Mouse (Mus musculus) kidney, postnatal 0 days (tissue): ENCODE measurements around the gene Olfr845. TPM values are rescaled to one million over a fixed set of nuclear protein-coding genes. Genes with fewer than 3 reads are reported as not detected.

Source experiments
- ATAC-seq: fragments of 200-750 bp; cut with Nextera tagmentation; replicated peaks from 2 replicates; pipeline ENCODE4 v1.8.0; 2017; ENCODE audit warnings: low read depth, moderate number of reproducible peaks, moderate TSS enrichment, moderate library complexity; ENCODE audit not compliant: low FRiP score
- DNase-seq: peaks from one replicate; pipeline ENCODE4 v3.0.0-alpha.2; 2016; ENCODE audit warnings: low spot score
- H3K27ac ChIP-seq: fragments of 300-500 bp; sonication (generic); 2 replicates; pipeline ENCODE4 v1.5.1; 2014; ENCODE audit warnings: mild to moderate bottlenecking
- H3K27me3 ChIP-seq: fragments of 300-500 bp; sonication (generic); 2 replicates; pipeline ENCODE4 v1.6.1; 2014; ENCODE audit warnings: low read length, mixed read lengths; ENCODE audit not compliant: insufficient read depth
- H3K36me3 ChIP-seq: fragments of 300-500 bp; sonication (generic); 2 replicates; pipeline ENCODE4 v1.6.1; 2014; ENCODE audit warnings: low read length, mixed read lengths; ENCODE audit not compliant: insufficient read depth
- H3K4me1 ChIP-seq: fragments of 300-500 bp; sonication (generic); replicated peaks from 2 replicates; pipeline ENCODE4 v1.6.1; 2014; ENCODE audit warnings: antibody characterized with exemption, low read length, mixed read lengths; ENCODE audit not compliant: insufficient read depth
- H3K4me2 ChIP-seq: fragments of 300-500 bp; sonication (generic); 2 replicates; pipeline ENCODE4 v1.6.1; 2014; ENCODE audit warnings: mild to moderate bottlenecking, low read length, moderate library complexity, mixed read lengths
- H3K4me3 ChIP-seq: fragments of 300-500 bp; sonication (generic); replicated peaks from 2 replicates; pipeline ENCODE4 v1.5.1; 2014; ENCODE audit warnings: low read depth, low read length
- H3K9ac ChIP-seq: fragments of 300-500 bp; sonication (generic); 2 replicates; pipeline ENCODE4 v1.6.1; 2014; ENCODE audit warnings: low read depth, low read length
- H3K9me3 ChIP-seq: fragments of 300-500 bp; sonication (generic); replicated peaks from 2 replicates; pipeline ENCODE4 v1.6.1; 2016; ENCODE audit warnings: low read length, inconsistent platforms, mixed read lengths
- CTCF ChIP-seq: IDR thresholded peaks from 2 replicates; pipeline ENCODE4 v1.5.1; 2016; ENCODE audit warnings: antibody characterized with exemption, low read depth, mild to moderate bottlenecking, moderate library complexity
- WGBS: fragments of 180-500 bp; shearing (Covaris S2); extraction: QIAGEN DNeasy Blood & Tissue Kit; methylation state at CpG from one replicate; pipeline ENCODE4 v1.1.7; 2014; 5-methylcytosine and 5-hydroxymethylcytosine counted together
- polyA plus RNA-seq: library from polyadenylated mRNA; unstranded; fragments of >200 nt; fragmentation: Nextera tagmentation; extraction: Ambion mirVana; gene quantifications from 2 replicates; pipeline ENCODE4 v1.2.1, GENCODE M21; 2015

Gene Olfr845
- not detected in 2 replicates for polyA plus RNA-seq

DNA sequence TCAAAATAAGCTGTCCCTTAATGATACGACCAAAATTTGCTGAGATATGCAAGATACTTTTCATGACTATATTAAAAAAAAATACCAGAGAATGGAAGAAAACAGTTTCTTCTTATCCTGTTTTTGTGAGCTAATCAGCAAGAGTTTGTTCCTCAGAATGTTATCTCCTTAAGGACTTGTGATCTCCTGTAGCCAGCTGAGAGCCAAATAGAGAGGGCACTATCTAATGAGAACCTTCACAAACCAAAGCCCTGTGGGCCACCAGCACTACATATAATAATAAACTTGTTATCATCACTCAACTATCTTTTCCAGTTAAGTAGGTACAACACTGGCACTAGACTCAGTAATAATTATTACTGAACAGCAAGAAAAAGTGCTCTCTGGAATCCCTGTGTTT lies at the start of gene Olfr845:
Gene Olfr845 (plus strand): TSS at position 301 of the 400 bp plus-strand sequence.
- DNase-seq, result no peak
- no peaks in the 10 kb centered on the region for H3K4me1 ChIP-seq
- ATAC-seq, result no peak
- no peak within 1 kb of the TSS for H3K9ac ChIP-seq
- no peak within 1 kb of the TSS for H3K4me2 ChIP-seq
- no peaks in the 10 kb centered on the region for H3K27me3 ChIP-seq
- H3K36me3 ChIP-seq, result no peaks in the 10 kb centered on the region
- no peak for TF ChIP-seq CTCF
- no peaks in the 10 kb centered on the region for H3K9me3 ChIP-seq
- no peak within 1 kb of the TSS for H3K27ac ChIP-seq
- WGBS, result 56% methylated on average over 1 of the region's 1 CpGs
- no peak within 1 kb of the TSS for H3K4me3 ChIP-seq

DNA sequence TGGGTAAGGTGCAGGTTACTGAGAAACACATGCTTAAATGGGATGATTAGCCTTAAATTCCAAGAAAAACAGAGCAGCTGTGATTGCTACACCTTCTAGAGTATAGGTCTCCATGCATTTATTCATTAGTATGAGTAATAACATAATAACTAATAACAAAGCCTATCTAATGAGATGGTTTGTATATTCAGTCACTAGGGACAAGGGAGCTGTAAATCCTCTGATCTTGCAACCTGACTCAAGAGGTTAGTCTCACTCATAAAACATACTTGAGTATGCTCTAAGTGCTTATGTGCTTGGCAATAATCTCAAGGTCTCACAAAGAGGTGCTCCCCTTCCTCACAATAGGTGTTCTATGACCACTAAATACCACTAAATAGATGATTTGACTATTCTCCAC lies 20.2 kb upstream of the Olfr845 start, which contains the start of gene Olfr844:
Gene Olfr844 (plus strand): TSS at position 301 of the 400 bp plus-strand sequence.
- H3K4me3 ChIP-seq, result no peak within 1 kb of the TSS
- no peak within 1 kb of the TSS for H3K4me2 ChIP-seq
- H3K9me3 ChIP-seq, result no peaks in the 10 kb centered on the region
- DNase-seq (no peak), ATAC-seq (no peak)
- no peak within 1 kb of the TSS for H3K27ac ChIP-seq
- no peak for TF ChIP-seq CTCF
- H3K9ac ChIP-seq, result no peak within 1 kb of the TSS
- H3K4me1 ChIP-seq, result no peaks in the 10 kb centered on the region
- H3K36me3 ChIP-seq, result no peaks in the 10 kb centered on the region
- no peaks in the 10 kb centered on the region for H3K27me3 ChIP-seq

DNA sequence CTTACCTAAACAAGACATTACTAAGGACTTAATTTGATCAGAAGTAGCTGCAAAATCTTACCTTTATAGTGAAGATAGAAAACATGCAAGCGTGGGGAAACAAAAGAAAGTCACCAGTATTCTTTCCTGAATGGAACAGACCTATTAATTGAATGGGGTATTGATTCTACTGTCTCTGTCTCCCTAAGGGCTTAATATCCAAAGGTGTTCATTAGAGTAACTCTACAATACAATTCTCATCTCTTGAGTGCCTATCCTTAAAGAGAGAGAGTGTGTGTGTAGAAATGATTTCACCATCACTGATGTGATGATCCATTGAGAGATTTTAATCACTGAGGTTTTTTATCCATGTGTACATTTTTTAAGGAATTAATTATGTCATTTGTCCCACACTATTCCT lies 27.6 kb downstream of the Olfr845 start, which contains the start of gene Olfr846:
Gene Olfr846 (minus strand): TSS at position 101 of the 400 bp plus-strand sequence.
- TF ChIP-seq CTCF, result no peak
- H3K27me3 ChIP-seq, result no peaks in the 10 kb centered on the region
- H3K36me3 ChIP-seq, result no peaks in the 10 kb centered on the region
- no peak within 1 kb of the TSS for H3K9ac ChIP-seq
- 62% methylated on average over 1 of the region's 1 CpGs for WGBS
- ATAC-seq (no peak), DNase-seq (no peak)
- no peak within 1 kb of the TSS for H3K4me3 ChIP-seq
- no peak within 1 kb of the TSS for H3K27ac ChIP-seq
- no peak within 1 kb of the TSS for H3K4me2 ChIP-seq
- H3K9me3 ChIP-seq, result no peaks in the 10 kb centered on the region
- H3K4me1 ChIP-seq, result no peaks in the 10 kb centered on the region

DNA sequence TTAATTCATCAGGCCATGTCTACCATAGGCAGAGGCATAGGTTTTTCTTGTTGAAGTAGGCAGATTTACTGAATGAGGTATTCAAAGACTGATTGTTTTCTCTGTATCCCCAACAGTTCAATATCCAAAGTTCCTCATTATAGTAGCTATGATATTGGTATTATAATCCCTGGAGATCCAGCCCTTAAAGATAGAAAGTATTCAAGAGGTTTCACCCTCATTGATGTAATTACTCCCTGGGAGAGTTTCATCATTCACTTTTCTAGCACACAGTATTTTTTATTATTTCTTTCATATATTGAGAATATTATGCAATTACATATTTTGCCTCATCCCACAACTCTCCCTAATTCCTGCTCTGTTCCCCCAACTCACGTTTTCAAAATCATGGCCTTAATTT lies 42.3 kb downstream of the Olfr845 start, which contains the start of gene Olfr847:
Gene Olfr847 (minus strand): TSS at position 101 of the 400 bp plus-strand sequence.
- no peaks in the 10 kb centered on the region for H3K36me3 ChIP-seq
- no peak within 1 kb of the TSS for H3K4me2 ChIP-seq
- H3K27ac ChIP-seq, result no peak within 1 kb of the TSS
- no peak within 1 kb of the TSS for H3K4me3 ChIP-seq
- no peak for TF ChIP-seq CTCF
- ATAC-seq (no peak), DNase-seq (no peak)
- no peak within 1 kb of the TSS for H3K9ac ChIP-seq
- 74% methylated on average over 1 of the region's 1 CpGs for WGBS
- no peaks in the 10 kb centered on the region for H3K9me3 ChIP-seq
- no peaks in the 10 kb centered on the region for H3K4me1 ChIP-seq
- H3K27me3 ChIP-seq, result no peaks in the 10 kb centered on the region

Other genes starting within 250 kb of the Olfr845 start
- gene Olfr836, start 216.1 kb upstream of the Olfr845 start, polyA plus RNA-seq, result not detected in 2 replicates
- not detected in 2 replicates for gene Olfr837, start 200.1 kb upstream of the Olfr845 start, polyA plus RNA-seq
- not detected in 2 replicates for gene Olfr839-ps1, start 159.1 kb upstream of the Olfr845 start, polyA plus RNA-seq
- gene Olfr843, start 84.5 kb upstream of the Olfr845 start, polyA plus RNA-seq, result not detected in 2 replicates
- not detected in 2 replicates for gene Olfr844, start 20.1 kb upstream of the Olfr845 start, polyA plus RNA-seq
- gene Olfr846, start 27.5 kb downstream of the Olfr845 start, polyA plus RNA-seq, result not detected in 2 replicates
- gene Olfr847, start 42.2 kb downstream of the Olfr845 start, polyA plus RNA-seq, result not detected in 2 replicates
- gene Olfr849, start 103.8 kb downstream of the Olfr845 start, polyA plus RNA-seq, result not detected in 2 replicates
- gene Olfr850, start 141.8 kb downstream of the Olfr845 start, polyA plus RNA-seq, result not detected in 2 replicates
- gene Olfr851, start 156.8 kb downstream of the Olfr845 start, polyA plus RNA-seq, result not detected in 2 replicates
- not detected in 2 replicates for gene Olfr853, start 204.6 kb downstream of the Olfr845 start, polyA plus RNA-seq
- not detected in 2 replicates for gene Olfr854, start 230.9 kb downstream of the Olfr845 start, polyA plus RNA-seq
- not detected in 2 replicates for gene Olfr855, start 246.2 kb downstream of the Olfr845 start, polyA plus RNA-seq